Mouse (Mus musculus) layer of hippocampus, adult 8-10 months (tissue): Measurements from ENCODE around the gene Tshz2. TPM values are rescaled to one million over a fixed set of nuclear protein-coding genes. Genes with fewer than 3 reads are reported as not detected.

Experiments
- DNase-seq, 2 experiments: peaks; one replicate each; pipeline ENCODE4 v3.0.0; 2022; ENCODE audit warnings: low spot score in 2 of 2
- total RNA-seq, 4 experiments: library from RNA; stranded (reverse); gene quantifications; 2 replicates each; pipeline ENCODE4 v1.2.4; 2022

Tshz2 gene
- total RNA-seq, 4 experiments from 2014 or later: 64.2 to 79.4 (median 74.0) TPM

DNA sequence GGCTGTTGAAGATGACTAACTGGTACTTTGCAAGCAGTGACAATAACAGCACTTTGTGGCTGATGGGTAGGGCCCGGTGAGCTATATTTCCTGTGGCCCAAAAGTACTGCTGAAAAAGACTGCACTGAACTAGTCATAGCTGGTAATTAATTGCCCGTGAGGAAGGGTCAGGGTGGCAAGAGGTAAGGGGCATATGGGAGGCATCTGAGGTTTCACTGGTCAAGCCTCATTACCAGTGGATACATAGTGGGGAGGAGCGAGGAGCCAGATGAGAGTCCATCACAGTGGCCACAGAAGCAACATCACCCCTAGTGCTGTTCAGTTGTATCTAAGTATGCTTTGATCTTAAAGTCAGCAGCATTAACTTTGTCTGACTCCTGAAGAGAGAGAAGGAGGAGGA lies 2.7 kb upstream of the Tshz2 start:
- DNase-seq: no peak

DNA sequence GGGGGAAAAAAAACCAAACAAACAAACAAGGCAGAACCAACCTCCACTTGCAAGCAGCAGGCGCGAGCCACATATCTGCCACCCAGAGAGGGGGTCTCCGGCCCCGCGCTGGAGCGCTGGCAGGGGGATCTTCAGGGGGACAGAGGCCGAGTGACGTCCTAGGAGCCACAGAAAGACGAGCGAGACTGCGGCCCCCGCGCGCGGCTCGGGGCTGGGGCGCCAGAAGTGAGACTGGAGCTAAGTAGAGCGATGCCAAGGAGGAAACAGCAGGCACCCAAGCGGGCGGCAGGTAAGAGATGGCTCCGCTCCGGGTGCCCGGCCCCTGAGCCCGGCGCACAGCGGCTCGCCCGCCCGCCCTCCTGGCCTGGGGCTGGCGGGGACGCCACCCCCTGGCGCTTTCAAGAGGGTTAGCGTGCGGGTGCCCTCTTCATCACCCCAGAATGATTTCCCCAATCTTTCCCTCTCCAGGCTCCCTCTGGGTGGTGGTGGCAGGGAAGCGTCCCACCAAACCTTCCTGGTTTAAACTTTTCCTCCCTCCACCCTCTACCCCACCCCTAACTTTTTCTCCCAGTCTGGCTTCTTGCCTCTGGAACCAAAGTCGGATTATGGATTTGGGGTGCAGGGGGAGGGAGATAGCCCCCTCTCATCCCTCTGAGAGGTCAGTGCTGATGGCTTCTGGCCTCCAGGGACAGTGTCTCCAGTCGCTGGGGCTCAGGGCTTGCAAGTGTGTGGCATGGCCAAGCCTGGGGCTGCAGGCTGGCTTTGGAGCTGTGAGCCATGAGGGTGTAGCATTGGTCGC lies 877 bp downstream of the Tshz2 start:
- DNase-seq: no peak

DNA sequence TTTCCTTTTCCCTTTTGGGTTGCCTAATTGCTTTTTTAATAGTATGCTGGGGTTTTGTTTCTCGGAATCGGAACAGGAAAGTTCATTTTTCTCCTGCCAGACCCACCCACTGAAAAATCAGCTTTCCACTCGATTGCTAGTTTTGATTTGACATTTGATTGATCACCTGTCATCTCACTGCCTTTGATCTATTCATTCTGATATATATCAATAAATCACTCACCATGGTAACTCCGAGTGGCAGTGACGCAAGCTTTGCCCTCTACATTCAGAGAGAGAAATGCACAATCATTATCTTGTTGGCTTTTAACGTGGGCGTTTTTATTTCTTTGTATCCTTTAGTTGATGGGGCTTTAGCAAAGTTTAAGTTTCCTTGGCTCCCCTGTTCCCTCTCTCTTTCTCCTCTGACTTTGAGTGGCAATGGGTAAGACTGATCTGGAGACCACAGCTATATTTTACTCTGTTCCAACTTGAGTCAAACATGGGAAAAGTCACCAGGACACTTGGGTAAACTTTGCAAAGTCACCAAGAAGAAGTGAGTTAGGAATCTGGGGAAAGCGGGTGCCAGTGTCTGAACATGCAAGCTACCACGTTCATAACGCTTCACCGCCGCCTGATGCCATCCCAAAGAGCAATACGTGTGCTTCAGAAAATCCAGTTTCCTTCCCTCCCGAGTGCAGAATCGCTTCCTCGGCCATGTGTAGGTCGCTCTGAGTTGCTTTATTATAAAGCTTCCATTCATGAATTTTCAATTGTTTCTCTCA lies 2.0 kb downstream of the Tshz2 start:
- DNase-seq: no peak

DNA sequence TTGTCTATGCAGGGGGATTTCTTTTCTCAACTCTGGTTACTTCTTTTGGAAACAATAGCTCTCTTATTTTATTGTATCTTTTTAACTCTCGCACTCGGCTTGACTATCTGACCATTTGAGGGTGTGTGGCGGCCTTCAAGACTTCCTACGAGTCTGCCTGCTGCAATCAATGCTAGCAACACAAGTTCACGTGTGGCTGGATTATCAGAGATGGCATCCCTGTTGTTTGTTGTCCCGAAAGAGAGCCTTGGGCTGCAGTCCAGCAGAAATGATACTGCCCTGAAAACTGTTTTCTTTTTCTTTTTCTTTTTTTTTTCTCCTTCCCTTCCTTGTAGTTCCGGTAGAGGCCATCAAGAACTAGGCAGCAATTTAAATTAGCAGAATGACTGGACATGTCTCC lies 2.6 kb downstream of the Tshz2 start:
- DNase-seq: no peak

DNA sequence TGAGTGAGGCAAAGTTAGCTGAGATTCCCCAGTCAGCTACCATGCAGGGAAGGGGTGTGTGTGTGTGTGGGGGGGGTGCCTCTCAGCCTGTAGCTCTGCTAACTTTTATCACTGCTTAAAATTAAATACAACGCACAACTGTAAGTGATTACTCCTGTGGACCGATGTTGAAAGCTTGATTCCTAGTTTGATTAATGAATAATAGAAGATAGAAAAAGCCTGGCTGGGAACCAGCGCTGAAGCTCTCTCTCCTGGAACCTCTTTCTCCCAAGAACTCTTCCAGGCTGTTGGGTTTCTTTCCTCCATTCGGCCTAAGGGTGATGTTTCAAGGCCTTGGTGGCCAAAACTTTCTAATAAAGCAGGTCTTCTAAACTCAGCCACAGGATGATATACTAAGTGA lies 3.6 kb downstream of the Tshz2 start:
- DNase-seq: no peak

DNA sequence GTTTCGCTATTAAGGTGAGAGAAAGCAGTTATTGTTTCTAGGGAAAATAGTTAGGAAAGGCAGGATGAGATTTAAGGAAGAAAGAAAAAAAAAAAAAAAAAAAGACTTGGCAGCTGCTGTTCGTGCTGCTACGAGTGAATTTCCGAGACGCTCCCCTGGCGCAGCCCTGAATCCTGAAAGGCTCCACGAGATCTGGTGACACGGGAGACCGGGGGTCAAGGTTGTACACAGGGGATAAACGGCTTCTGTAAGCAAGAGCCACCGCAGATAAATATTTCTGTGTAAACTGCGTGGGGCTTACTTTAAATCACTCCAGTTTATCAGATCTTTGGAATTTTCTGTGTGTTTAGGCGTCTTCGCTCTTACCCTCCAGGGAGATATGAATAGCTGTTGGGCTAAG lies 8.7 kb downstream of the Tshz2 start:
- no peak for DNase-seq

DNA sequence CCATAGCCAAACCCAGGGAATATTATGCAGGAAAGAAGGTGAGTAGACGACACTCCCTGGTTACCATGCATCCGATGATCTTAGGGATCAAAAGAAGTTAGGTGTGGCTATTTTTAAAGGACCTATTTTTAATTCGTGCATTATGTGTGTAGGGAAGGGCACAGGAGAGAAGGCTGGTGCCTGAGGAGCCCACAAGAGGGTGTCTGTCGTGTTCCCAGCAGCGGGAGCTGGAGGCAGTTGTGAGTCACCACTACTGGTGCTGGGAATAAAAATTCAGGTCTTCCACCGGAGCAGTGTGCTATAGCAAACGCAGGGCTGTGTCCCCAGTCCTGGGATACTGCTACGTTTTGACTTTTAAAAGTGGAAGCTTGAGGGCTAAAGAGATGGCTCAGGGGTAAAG lies 9.6 kb downstream of the Tshz2 start:
- DNase-seq: no peak

DNA sequence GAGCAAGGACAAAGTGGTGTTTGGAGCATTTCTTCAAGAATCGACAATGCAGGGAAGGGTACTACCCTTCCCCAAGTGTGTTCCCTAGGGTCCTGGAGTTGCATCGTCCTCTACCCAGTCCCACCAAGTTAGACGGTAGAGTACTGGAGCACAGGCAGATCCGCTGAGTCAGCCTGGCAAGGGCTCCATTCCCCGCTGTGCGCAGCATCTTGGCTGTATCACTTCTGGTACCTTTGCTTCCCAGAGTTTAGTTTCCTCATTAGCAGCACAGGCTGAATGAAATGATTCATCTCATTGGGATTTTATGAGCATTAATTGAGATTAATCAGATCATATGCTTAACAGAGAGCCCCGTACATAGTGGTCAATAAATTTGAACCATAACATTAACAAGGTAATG lies 14.3 kb downstream of the Tshz2 start:
- DNase-seq: no peak

DNA sequence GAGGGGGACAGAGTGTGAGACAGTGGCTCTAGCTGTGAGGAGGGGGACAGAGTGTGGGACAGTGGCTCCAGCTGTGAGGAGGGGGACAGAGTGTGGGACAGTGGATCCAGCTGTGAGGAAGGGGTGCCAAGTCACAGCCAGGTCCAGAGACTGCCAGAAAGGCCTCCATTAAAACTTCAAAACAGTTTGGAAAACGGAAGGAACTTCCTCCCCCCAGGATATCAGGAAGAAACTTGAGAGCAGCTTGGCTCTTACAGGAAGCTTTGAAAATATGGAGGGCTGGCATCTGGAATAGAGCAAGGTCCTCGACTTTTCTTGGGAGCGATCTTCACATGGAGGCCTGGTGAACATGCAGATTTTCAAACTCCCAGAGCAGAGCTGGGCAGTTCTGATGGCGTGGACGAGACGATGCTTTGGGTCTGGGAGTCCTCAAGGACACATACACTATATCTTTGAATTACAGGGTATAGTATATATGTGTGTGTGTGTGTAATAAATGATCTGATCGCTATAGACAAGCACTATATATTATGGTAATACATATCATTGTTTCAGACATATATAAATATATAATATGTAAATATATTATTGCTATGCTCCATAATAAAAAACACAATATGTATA lies 16.6 kb downstream of the Tshz2 start:
- no peak for DNase-seq

DNA sequence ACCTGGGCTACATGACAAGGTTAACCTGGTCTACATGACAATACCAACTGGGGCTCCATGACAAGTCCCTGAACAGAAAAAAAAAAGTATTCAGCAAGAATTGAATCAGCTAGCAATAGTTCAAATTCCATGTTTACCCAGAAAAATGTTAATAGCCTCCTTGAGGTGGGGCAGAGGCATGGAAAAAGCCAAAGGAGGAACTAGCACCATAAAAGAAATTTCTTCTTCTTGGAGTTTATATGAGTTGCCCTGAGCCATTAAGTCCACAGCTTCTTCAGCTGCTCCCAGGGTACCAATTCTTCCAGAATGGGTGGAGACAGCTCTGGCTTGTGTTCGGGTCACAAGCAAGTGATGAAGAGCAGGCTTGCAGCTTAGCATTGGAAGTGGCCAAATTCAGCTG lies 20.5 kb downstream of the Tshz2 start:
- DNase-seq: no peak

DNA sequence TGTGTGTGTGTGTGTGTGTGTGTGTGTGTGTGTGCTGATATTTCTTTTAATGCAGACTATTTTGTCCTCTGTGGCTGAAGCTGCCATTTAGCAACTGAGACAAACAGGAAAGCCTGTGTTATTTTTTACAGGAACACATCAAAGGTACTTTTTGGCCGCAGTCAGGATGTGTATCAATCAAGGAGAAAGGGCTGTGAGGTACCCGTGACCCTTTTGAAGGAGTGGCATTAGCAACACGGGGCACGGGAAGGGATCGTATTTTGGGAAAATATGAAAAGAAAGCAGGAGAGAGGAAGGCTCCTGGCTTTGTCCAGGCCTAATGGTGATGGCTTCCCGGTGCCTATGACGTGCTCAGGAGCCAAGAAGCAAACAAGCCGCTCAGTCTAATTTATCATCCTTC lies 31.0 kb downstream of the Tshz2 start:
- no peak for DNase-seq

DNA sequence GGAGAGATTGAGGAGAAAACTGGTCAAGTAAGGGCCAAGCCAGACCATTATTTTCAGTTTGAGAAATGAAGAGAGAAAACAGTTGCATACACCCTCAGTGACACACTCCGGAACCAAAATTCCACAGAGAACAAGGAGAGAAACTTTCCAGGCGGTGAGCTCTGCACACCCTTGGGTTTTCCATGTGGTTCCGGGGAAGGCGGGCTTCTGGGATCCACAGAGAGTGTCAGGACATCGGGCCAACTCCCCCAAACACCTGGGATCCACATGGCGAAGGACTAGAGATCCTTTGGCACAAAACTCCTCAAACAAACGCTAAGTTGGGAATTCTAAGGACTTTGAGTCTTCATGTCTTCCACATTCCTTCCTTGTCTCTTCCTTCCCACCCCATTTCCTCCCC lies 38.5 kb downstream of the Tshz2 start:
- no peak for DNase-seq

DNA sequence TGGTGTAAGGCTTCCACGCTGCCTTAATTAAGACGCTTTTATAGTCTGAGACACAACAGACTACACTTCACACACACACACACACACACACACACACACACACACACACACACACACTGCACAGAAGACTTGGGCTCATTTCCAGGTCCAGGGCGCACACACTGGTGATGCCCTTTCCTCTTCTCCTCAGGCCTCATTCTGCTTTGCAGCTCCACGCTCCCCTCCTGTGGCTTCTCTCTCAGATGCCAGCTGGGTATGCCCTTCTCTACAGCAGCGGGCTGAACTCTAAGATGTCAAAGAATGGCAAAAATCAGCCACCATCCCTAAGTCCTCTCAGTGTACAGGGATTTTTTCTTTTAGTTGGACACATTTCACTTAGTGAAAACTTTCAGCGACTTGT lies 41.0 kb downstream of the Tshz2 start:
- DNase-seq: no peak

DNA sequence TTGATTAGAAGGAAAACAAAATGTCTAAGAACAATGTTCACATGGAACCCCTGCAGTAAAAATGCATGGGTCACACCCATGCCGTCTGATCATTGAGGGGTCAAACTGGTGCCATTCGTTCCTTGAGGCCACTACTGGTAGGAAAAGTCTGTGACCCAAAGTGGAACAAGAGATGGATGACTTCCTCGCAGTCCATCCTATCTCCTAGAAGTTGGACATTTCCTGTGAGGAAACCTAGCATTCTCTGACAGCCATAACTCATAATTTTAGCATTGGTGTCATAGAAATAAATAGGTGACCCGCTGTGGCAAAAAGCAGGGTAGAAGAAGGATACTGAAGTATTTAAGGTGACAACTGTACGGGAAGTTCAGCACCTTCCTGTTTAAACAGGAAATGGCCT lies 41.4 kb downstream of the Tshz2 start:
- no peak for DNase-seq

DNA sequence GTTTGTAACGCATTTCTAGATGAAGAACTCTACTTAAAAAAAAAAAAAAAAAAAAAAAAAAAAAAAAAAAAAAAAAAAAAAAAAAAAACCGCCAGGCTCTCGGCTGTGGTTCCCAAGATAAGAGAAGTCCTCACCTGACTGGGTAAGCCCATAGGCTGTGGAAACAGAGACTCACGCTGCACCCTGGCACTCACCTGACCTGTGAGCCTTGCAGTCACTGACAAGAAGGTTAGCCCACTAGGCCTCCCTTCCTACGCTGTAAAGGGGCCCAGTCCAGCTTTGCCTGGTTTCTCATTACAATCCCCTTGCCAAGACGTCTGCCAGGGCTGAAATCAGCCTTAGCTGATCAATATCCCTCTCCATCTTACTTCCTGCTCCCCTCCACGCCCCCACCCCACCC lies 46.5 kb downstream of the Tshz2 start:
- no peak for DNase-seq

DNA sequence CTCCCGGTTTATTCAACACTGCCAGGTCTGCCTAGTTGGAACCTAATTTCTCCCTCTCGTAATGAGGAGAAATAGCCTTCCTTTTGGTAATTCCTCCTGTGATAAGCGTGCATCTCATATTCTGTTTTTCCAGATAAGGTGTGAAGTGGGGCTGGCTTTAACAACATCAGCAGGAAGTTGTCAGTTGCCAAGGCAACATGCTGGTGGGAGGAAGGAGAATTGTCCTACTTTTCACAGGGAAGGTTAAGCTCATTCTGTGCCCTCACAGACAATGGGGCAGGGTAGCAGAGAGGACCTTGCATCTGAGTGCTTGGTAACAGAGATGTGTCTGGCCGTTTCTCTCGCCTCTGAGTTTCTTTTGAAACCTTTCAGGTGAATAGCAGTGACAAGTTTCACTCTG lies 47.1 kb downstream of the Tshz2 start:
- no peak for DNase-seq

DNA sequence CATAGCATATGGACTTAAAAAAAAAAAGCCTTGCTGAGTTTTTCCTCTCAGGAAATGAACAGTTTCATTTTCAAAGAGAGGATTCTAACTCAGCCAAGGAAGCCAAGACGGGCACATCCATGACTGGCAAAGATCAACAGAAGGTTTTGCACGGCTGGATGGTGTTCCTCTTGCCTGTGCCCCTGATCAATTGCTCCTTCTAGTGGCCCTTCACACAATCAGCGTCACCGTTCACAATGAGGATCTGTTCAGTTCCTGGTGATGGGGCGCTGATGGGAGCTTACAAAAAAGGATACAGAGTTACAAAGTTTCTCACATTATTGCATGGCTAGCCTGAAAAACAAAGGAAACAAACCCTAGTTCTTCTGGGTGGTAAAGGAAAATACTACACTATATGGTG lies 52.4 kb downstream of the Tshz2 start:
- DNase-seq: no peak

DNA sequence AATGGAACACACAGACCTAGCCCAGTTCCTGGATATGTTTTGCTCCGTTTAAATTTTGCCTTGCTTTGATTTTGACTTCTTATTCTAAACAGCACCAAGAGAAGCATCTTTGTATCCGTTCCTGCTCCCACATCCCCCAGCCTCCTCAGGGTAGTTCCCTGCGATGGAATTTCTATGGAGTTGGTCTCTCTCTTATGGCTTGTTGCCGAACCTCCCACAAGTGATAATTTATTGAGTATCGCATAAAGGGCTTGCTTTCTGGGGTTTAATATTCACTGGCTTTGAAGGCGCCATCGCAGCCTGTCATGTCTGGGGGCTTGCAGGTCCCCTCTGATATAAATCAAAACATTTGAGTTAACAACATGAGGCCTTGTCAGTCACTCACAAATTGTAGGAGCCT lies 52.9 kb downstream of the Tshz2 start:
- no peak for DNase-seq

DNA sequence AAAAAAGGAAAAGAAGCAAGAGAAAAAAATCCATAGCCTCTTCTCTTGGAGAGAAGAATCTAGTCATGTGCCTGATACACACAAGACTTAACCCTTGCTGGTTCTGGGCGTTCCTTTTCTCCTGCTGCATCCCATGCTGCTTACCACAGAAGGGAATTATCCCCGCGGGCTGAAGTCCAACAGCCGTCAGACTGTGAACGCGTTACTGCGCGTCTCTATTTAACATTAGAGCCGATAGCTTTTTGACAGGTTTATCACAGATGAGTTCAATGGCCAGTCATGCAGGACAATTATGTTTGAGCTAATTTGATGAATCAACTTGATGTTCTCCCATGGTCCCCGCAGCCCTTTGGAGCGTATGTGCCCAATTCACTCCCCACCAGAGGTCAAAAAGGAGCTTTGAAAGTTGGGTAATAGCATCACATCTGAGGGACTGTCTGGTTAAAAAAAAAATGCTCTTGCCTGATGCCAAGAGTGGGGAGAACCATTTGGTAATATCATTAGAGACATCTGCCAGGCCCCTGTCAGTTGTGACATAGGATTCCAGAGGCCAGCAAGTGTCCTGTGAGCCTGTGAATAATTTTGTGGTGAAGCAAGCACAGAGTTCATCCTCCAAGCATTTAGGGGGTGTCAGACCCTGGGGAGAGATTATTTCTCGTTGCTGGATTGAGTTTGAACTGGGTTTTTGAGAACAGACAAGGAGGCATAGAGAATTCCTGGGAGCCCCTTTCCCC lies 54.1 kb downstream of the Tshz2 start:
- DNase-seq: no peak

DNA sequence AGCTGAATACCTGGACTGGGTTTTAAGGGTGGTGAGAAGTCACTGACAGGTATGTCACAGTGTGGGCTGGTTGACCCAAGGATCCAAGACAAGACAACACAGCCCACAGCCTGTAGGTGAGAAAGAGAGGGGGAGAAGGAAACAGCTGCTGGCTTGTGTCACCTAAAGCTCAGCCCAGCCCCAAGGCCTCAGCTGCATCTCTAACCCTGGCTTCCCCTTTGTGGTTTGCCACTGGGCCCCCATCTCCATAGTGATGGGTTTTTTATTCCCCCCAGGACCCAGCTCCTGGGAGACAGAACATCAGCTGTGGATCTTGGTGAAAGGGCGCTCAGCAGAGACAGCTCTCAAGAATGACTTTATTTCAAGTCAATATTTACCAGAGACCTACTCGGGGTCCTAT lies 57.2 kb downstream of the Tshz2 start:
- no peak for DNase-seq

DNA sequence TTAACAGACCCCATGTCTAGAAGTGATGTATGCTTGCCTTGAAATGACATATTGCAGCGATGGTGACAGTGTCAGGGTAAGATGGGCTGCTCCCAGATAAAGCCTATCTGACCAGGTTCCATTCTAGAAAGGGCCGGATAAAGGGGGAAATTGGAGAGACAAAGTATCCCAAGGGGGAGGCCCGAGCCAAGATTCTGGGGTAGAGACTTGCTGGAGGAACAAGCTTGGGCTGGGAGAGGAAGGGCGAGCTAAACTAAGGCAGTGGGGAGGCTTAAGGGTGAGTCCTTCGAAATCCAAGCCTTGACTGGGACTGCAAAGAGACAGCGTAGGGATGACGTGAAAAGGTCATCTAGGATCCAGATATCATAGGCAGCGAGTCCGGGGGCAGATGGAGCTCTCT lies 61.7 kb downstream of the Tshz2 start:
- no peak for DNase-seq

DNA sequence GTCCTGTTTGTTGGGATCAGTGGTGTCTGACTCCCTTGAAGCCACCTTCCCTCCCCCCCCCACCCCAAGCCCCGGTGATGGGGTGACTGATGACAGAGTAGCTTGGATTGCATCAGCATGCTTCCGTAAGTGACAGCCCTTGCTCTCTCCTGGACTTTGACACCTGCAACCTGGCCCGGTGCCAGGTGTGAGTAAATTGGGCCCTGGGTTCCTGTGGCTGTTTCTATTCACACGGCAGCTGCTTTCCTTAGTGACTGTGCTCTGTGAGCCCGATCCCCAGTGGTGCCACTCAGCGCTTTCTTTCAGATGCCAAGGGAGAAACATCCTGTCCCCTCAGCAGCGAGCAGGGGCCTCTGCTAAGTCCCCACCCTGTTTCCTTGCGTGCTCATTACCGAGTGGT lies 62.2 kb downstream of the Tshz2 start:
- no peak for DNase-seq
